Mouse (Mus musculus) embryonic facial prominence, embryonic 13.5 days (tissue): ENCODE measurements around the gene Gpn1. TPM values are rescaled to one million over a fixed set of nuclear protein-coding genes. Genes with fewer than 3 reads are reported as not detected.

Experiments
- ATAC-seq: fragments of 200-750 bp; cut with Nextera tagmentation; 2 replicates; pipeline ENCODE4 v1.8.0; 2017; ENCODE audit warnings: low read depth; ENCODE audit not compliant: insufficient number of reproducible peaks, insufficient read depth, low FRiP score, low TSS enrichment
- H3K27ac ChIP-seq: fragments of 300-500 bp; sonication (generic); 2 replicates; pipeline ENCODE4 v1.5.1; 2015; ENCODE audit warnings: moderate library complexity, mild to moderate bottlenecking, inconsistent platforms
- H3K27me3 ChIP-seq: fragments of 300-500 bp; sonication (generic); 2 replicates; pipeline ENCODE4 v1.6.1; 2015; ENCODE audit warnings: mild to moderate bottlenecking, inconsistent platforms
- H3K36me3 ChIP-seq: fragments of 300-500 bp; sonication (generic); 2 replicates; pipeline ENCODE4 v1.6.1; 2015; ENCODE audit warnings: mild to moderate bottlenecking, inconsistent platforms
- H3K4me1 ChIP-seq: fragments of 300-500 bp; sonication (generic); 2 replicates; pipeline ENCODE4 v1.6.1; 2015; ENCODE audit warnings: inconsistent platforms
- H3K4me2 ChIP-seq: fragments of 300-500 bp; sonication (generic); 2 replicates; pipeline ENCODE4 v1.6.1; 2015; ENCODE audit warnings: moderate library complexity, mild to moderate bottlenecking, inconsistent platforms
- H3K4me3 ChIP-seq: fragments of 300-500 bp; sonication (generic); 2 replicates; pipeline ENCODE4 v1.5.1; 2015; ENCODE audit warnings: mild to moderate bottlenecking, inconsistent platforms
- H3K9ac ChIP-seq: fragments of 300-500 bp; sonication (generic); 2 replicates; pipeline ENCODE4 v1.6.1; 2015; ENCODE audit warnings: mild to moderate bottlenecking, inconsistent platforms
- H3K9me3 ChIP-seq: fragments of 300-500 bp; sonication (generic); 2 replicates; pipeline ENCODE4 v1.6.1; 2016; ENCODE audit warnings: inconsistent platforms
- WGBS: fragments of 180-500 bp; shearing (Covaris S2); methylation state at CpG from one replicate; pipeline ENCODE4 v1.1.7; 2015; ENCODE audit warnings: mixed read lengths; 5-methylcytosine and 5-hydroxymethylcytosine counted together
- polyA plus RNA-seq: library from polyadenylated mRNA; unstranded; fragments of >200 nt; fragmentation: Nextera tagmentation; extraction: Ambion mirVana; gene quantifications from 2 replicates; pipeline ENCODE4 v1.2.1, GENCODE M21; 2015

Gpn1 gene
- polyA plus RNA-seq = 70.6 and 75.4 TPM in 2 replicates

- Histone ChIP-seq H3K27ac (peak within 1 kb of the TSS; percentile 1; the same call in 1 of the 2 replicates), H3K4me1 (peaks cover 9% of the 10 kb centered on the region), H3K9me3 (no peaks in the 10 kb centered on the region), H3K27me3 (no peaks in the 10 kb centered on the region), H3K36me3 (peaks cover 36% of the 10 kb centered on the region), H3K4me2 (peak within 1 kb of the TSS; percentile 79), H3K4me3 (peak within 1 kb of the TSS; percentile 90), H3K9ac (peak within 1 kb of the TSS; percentile 79)
- ATAC-seq = peak; percentile 98
- under 1% methylated on average over 49 of the region's 49 CpGs for WGBS
These were observed at the start of gene Gpn1 for GRCm38 (mm10) chr5:31494513-31495297. Gpn1 (plus strand) TSS chr5:31494741.

DNA sequence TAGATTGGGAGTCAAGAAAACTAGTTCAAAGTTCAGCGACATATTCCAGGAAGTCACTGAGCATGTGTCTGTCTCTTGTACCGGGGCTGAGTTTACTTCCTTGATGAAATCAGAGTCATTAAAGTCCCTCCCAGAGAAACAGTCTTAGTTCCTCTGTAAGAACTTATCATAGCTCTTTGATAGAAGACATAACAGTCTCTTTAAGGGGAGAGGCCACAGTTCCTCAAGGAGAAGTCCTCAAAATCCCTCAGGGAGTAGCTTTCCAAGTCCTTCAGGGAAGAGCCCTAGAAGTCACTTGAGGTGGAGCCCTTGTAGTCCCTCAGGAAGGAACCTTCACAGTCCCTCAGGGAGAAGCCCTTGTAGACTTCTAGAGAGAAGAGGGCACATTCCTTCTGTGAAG lies 43.2 kb upstream of the Gpn1 start:
- 0 out of 2 replicates have a peak, but pooled peaks cover 2% of the 10 kb centered on the region for H3K36me3 ChIP-seq
- H3K4me3 ChIP-seq = no peak overlapping the region
- no peak overlapping the region for H3K9ac ChIP-seq
- no peaks in the 10 kb centered on the region for H3K9me3 ChIP-seq
- 95% methylated on average over 2 of the region's 2 CpGs for WGBS
- ATAC-seq = no peak
- H3K27me3 ChIP-seq = no peaks in the 10 kb centered on the region
- no peak overlapping the region for H3K27ac ChIP-seq
- H3K4me1 ChIP-seq = peaks cover 13% of the 10 kb centered on the region
- peak overlapping the region; percentile 87 for H3K4me2 ChIP-seq

GRCm38 (mm10) chr5:31451878-31452561 lies 42.5 kb upstream of the Gpn1 start, which contains the start of gene Zfp512:
Zfp512 (plus strand) TSS chr5:31452431.
- Histone ChIP-seq H3K36me3 (0 out of 2 replicates have a peak, but pooled peaks cover 2% of the 10 kb centered on the region), H3K4me1 (peaks cover 13% of the 10 kb centered on the region), H3K27me3 (no peaks in the 10 kb centered on the region), H3K9me3 (no peaks in the 10 kb centered on the region), H3K4me3 (peak within 1 kb of the TSS; percentile 55), H3K4me2 (peak within 1 kb of the TSS; percentile 87), H3K27ac (peak within 1 kb of the TSS; percentile 60; the same call in 1 of the 2 replicates), H3K9ac (peak within 1 kb of the TSS; percentile 83)
- ATAC-seq = peak; percentile 96
- 6% methylated on average over 23 of the region's 23 CpGs for WGBS

- peaks cover 2% of the 10 kb centered on the region; the same call in 1 of the 2 replicates for H3K36me3 ChIP-seq
- H3K4me1 ChIP-seq = peaks cover 13% of the 10 kb centered on the region
- H3K4me3 ChIP-seq = peak overlapping the region; percentile 55
- H3K9ac ChIP-seq = peak overlapping the region; percentile 83
- peak overlapping the region; percentile 60; the same call in 1 of the 2 replicates for H3K27ac ChIP-seq
- H3K9me3 ChIP-seq = no peaks in the 10 kb centered on the region
- under 1% methylated on average over 11 of the region's 11 CpGs for WGBS
- H3K27me3 ChIP-seq = no peaks in the 10 kb centered on the region
- no peak for ATAC-seq
- peak overlapping the region; percentile 87 for H3K4me2 ChIP-seq
These were observed 42.0 kb upstream of the Gpn1 start for GRCm38 (mm10) chr5:31452562-31452878.

DNA sequence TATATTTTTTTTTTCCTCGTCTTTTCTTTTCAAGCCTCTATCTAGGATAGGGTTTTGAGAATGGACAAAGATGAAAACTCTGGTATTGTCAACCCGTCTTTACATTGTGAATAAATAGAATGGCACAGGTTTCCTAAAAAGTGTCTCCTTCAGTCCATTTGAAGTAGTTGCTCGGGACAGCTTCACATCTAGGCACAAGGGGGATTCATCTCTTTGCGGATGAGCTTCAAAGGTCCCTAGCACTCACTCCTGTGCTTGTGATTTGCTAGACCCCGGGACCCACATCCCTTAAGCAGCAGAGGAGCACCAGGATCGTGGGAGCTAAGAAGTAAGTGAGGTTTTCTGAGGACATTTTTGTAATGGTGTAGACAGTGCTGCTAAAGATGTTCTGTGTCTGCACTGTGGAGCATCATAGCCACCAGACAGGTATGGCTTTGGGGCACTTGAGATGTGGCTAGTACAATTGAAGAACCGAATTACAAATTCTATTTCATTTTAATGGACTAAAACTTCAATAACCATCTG lies 41.6 kb upstream of the Gpn1 start:
- Histone ChIP-seq H3K36me3 (peaks cover 2% of the 10 kb centered on the region; the same call in 1 of the 2 replicates), H3K9me3 (no peaks in the 10 kb centered on the region), H3K27ac (0 out of 2 replicates have a peak overlapping the region, but pooled peaks have one; percentile 28), H3K9ac (peak overlapping the region; percentile 83), H3K4me2 (peak overlapping the region; percentile 87), H3K4me3 (peak overlapping the region; percentile 55), H3K4me1 (peaks cover 13% of the 10 kb centered on the region), H3K27me3 (no peaks in the 10 kb centered on the region)
- ATAC-seq = no peak
- WGBS = 12% methylated on average over 7 of the region's 7 CpGs

GRCm38 (mm10) chr5:31467798-31468197 lies 26.7 kb upstream of the Gpn1 start:
- 0 out of 2 replicates have a peak, but pooled peaks cover 3% of the 10 kb centered on the region for H3K9me3 ChIP-seq
- H3K4me3 ChIP-seq = no peak overlapping the region
- H3K4me2 ChIP-seq = no peak overlapping the region
- H3K36me3 ChIP-seq = peaks cover 72% of the 10 kb centered on the region
- H3K4me1 ChIP-seq = no peaks in the 10 kb centered on the region
- H3K27ac ChIP-seq = no peak overlapping the region
- WGBS = 99% methylated on average over 3 of the region's 3 CpGs
- no peak for ATAC-seq
- no peak overlapping the region for H3K9ac ChIP-seq
- H3K27me3 ChIP-seq = no peaks in the 10 kb centered on the region

DNA sequence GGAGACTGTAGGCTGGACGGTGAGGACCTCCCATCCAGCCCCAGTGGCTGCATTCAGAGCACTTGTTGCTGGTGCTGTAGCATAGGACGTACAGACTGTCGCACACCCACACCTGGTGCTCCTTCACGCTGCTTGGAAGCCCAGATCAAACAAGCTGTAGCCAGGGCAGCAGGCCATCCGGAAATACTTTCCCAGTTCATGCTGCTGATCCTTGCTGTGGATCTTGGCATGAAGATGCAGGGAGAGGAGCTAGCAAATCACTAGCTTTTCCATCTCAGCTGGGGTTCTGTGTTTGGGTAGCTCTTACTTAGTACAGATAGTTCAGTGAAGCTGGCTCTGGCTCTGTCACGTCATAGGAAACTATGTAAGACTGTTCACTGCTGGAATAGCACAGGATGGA lies 24.8 kb upstream of the Gpn1 start:
- Histone ChIP-seq H3K9me3 (0 out of 2 replicates have a peak, but pooled peaks cover 3% of the 10 kb centered on the region), H3K9ac (no peak overlapping the region), H3K27ac (no peak overlapping the region), H3K4me1 (no peaks in the 10 kb centered on the region), H3K27me3 (no peaks in the 10 kb centered on the region), H3K4me3 (no peak overlapping the region), H3K36me3 (peaks cover 91% of the 10 kb centered on the region), H3K4me2 (no peak overlapping the region)
- no peak for ATAC-seq
- WGBS = 91% methylated on average over 6 of the region's 6 CpGs

DNA sequence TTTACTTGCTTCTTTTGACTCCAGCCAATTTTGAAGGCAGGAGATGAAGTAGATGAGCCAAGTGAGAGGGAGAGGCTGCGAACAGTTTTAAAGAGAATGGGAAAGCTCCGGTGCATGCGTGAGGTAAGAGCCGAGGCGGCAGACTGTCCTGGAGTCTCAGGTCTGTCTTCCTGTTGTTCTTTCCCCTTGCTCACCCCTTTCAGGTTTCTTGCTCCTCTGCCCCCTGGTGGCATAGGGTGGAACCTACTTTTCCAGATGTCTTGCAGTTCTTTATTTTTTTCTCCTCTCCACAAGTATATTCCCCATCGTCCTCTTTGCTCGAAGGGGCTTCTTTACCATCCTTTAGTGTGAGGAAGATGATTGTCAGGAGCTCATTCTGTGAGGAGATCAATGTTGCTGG lies 24.2 kb upstream of the Gpn1 start:
- H3K36me3 ChIP-seq = peaks cover 93% of the 10 kb centered on the region
- no peak overlapping the region for H3K27ac ChIP-seq
- no peak overlapping the region for H3K4me3 ChIP-seq
- H3K27me3 ChIP-seq = no peaks in the 10 kb centered on the region
- WGBS = 65% methylated on average over 7 of the region's 7 CpGs
- H3K9me3 ChIP-seq = 0 out of 2 replicates have a peak, but pooled peaks cover 3% of the 10 kb centered on the region
- no peak overlapping the region for H3K9ac ChIP-seq
- H3K4me1 ChIP-seq = no peaks in the 10 kb centered on the region
- ATAC-seq = no peak
- H3K4me2 ChIP-seq = no peak overlapping the region

- H3K36me3 ChIP-seq = peaks cover 79% of the 10 kb centered on the region
- H3K9me3 ChIP-seq = no peaks in the 10 kb centered on the region
These were observed 14.0 kb upstream of the Gpn1 start for GRCm38 (mm10) chr5:31480536-31480935.

GRCm38 (mm10) chr5:31485440-31485839 lies 9.1 kb upstream of the Gpn1 start, which contains the start of gene 4930548H24Rik:
4930548H24Rik (plus strand) TSS chr5:31485740.
- H3K9ac ChIP-seq = no peak within 1 kb of the TSS
- no peaks in the 10 kb centered on the region for H3K27me3 ChIP-seq
- H3K36me3 ChIP-seq = peaks cover 32% of the 10 kb centered on the region
- 89% methylated on average over 3 of the region's 3 CpGs for WGBS
- H3K4me1 ChIP-seq = no peaks in the 10 kb centered on the region
- ATAC-seq = no peak
- no peak within 1 kb of the TSS for H3K4me2 ChIP-seq
- H3K9me3 ChIP-seq = no peaks in the 10 kb centered on the region
- H3K4me3 ChIP-seq = no peak within 1 kb of the TSS
- H3K27ac ChIP-seq = no peak within 1 kb of the TSS

More at GRCm38 (mm10) chr5:31480536-31480935, 14.0 kb upstream of the Gpn1 start:
- no peak overlapping the region for H3K4me2 ChIP-seq
- H3K27me3 ChIP-seq = no peaks in the 10 kb centered on the region
- no peaks in the 10 kb centered on the region for H3K4me1 ChIP-seq
- no peak for ATAC-seq
- H3K27ac ChIP-seq = no peak overlapping the region
- WGBS = 90% methylated on average over 4 of the region's 4 CpGs
- no peak overlapping the region for H3K4me3 ChIP-seq
- H3K9ac ChIP-seq = no peak overlapping the region

- Histone ChIP-seq H3K36me3 (peaks cover 10% of the 10 kb centered on the region), H3K4me1 (no peaks in the 10 kb centered on the region), H3K4me2 (no peak overlapping the region), H3K9me3 (no peaks in the 10 kb centered on the region), H3K27me3 (no peaks in the 10 kb centered on the region), H3K27ac (no peak overlapping the region), H3K9ac (no peak overlapping the region), H3K4me3 (no peak overlapping the region)
- 96% methylated on average over 3 of the region's 3 CpGs for WGBS
- ATAC-seq = no peak
These were observed 6.7 kb upstream of the Gpn1 start for GRCm38 (mm10) chr5:31487889-31488288.
